ENCODE assay signal across 10 mouse cellular contexts in the genomic region with DNA sequence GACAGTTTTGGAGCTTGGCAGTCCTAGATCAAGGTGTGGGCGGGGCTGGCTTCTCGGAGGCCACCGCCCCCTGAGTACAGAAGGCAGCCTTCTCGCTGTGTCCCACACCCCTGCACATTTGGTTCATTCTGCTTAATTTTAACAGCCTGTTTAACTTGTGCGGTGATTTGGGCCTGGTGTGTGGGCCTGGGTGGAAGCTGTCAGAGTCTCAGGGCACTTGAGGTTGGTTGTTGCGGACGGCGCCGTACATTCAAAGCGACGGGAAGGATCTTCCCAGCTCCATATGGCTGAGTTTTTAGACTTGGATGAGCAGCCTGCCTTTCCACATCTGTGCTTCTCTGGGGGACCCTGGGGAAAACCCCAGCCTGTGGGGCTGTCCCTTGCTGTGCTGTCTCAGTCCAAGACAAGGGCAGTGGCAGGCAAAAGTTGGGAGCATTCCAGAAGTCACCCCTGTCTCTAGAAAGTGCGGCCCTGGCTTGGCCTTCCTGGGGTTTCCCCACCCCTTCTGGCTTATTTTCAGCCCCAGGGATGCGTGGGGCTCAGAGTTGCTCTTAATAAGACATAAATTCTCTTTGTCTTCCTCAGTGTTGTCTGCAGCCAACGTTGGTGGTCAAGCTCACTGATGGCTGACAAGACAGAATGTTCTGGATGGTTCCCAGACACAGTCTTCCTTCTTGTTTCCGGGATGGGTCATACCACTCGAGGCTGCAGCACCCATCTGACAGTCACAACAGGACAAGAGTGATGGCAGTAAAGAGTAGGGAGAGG. TPM values are rescaled to one million over a fixed set of nuclear protein-coding genes. Genes with fewer than 3 reads are reported as not detected.
DNase-seq lines count a peak whose midpoint lies in the region; ATAC-seq and TF ChIP-seq lines count a peak whose summit lies in the region.
"Had no signal": no experiment of that assay in that cellular context is flagged by ENCODE, and none has a peak within 500 bp of the region (broad histone marks: within the 10 kb centered on the region; RNA-seq: fewer than 3 reads in every experiment).

No protein-coding gene starts in this region.

- no peak overlapping the region for H3K9ac ChIP-seq in neural tube, embryonic 13.5 days
- H3K9ac ChIP-seq in stomach, postnatal 0 days (ENCODE audit: low read length): 0 out of 2 replicates have a peak overlapping the region, but pooled peaks have one; percentile 18

- no peaks in the 10 kb centered on the region for H3K36me3 ChIP-seq in neural tube, embryonic 13.5 days
- no peaks in the 10 kb centered on the region for H3K36me3 ChIP-seq in stomach, postnatal 0 days (ENCODE audit: control insufficient read depth, insufficient read depth, low read length)
- H3K36me3 ChIP-seq: G1E had no signal

- DNase-seq in frontal cortex, postnatal 10 days (ENCODE audit: low spot score in 2 of 2): no peak
- no peak for DNase-seq in neural tube, embryonic 10.5 days (ENCODE audit: extremely low spot score, low spot score)
- DNase-seq in layer of hippocampus, adult 9-11 months: peak; percentile 89
- DNase-seq in stomach, postnatal 0 days (ENCODE audit: low spot score): no peak
- DNase-seq in ovary, postnatal 10 days (ENCODE audit: low spot score): no peak

- H3K27ac ChIP-seq in neural tube, embryonic 13.5 days (replicated peaks): peak overlapping the region; percentile 59
- H3K27ac ChIP-seq in stomach, postnatal 0 days (replicated peaks): 0 out of 2 replicates have a peak overlapping the region, but pooled peaks have one; percentile 35
- H3K27ac ChIP-seq: macrophage had no signal

- no peak for TF ChIP-seq EP300 in stomach, postnatal 0 days (optimal IDR thresholded peaks at IDR 0.05)

- no peak overlapping the region for H3K4me2 ChIP-seq in neural tube, embryonic 13.5 days
- no peak overlapping the region for H3K4me2 ChIP-seq in stomach, postnatal 0 days (replicated peaks; ENCODE audit: low read depth)

- WGBS in neural tube, embryonic 13.5 days: 56% methylated on average over 16 of the region's 16 CpGs
- 37% methylated on average over 16 of the region's 16 CpGs for WGBS in stomach, postnatal 0 days

- ATAC-seq in frontal cortex, adult (ENCODE audit: low TSS enrichment): peak; percentile 71
- no peak for ATAC-seq in neural tube, embryonic 13.5 days (ENCODE audit: low read depth)
- ATAC-seq in stomach, postnatal 0 days (ENCODE audit: low FRiP score, low TSS enrichment): peak; percentile 33; the same call in 1 of the 2 replicates
- ATAC-seq in megakaryocyte, adult 5-6 weeks (ENCODE audit: poor library complexity, severe bottlenecking): no peak

- no peak for TF ChIP-seq CTCF in stomach, postnatal 0 days (IDR thresholded peaks at IDR 0.05; ENCODE audit: low read depth)

- no peaks in the 10 kb centered on the region for H3K27me3 ChIP-seq in neural tube, embryonic 13.5 days
- H3K27me3 ChIP-seq in stomach, postnatal 0 days (ENCODE audit: control insufficient read depth, insufficient read depth, low read length): no peaks in the 10 kb centered on the region

- no peaks in the 10 kb centered on the region for H3K9me3 ChIP-seq in neural tube, embryonic 13.5 days
- H3K9me3 ChIP-seq in stomach, postnatal 0 days (ENCODE audit: control insufficient read depth, low read length): no peaks in the 10 kb centered on the region
- H3K9me3 ChIP-seq: G1E had no signal

- no peak overlapping the region for H3K4me3 ChIP-seq in neural tube, embryonic 13.5 days
- no peak overlapping the region for H3K4me3 ChIP-seq in stomach, postnatal 0 days (ENCODE audit: low read depth, low read length)

- peaks cover 41% of the 10 kb centered on the region for H3K4me1 ChIP-seq in neural tube, embryonic 13.5 days (replicated peaks)
- peaks cover 8% of the 10 kb centered on the region for H3K4me1 ChIP-seq in stomach, postnatal 0 days (replicated peaks; ENCODE audit: control insufficient read depth, insufficient read depth)

RNA-seq across cellular contexts. Expression of gene Mgll, which starts 12.7 kb away (rescaled TPM):
- 30.9 and 32.0 TPM in 2 replicates for polyA plus RNA-seq in neural tube, embryonic 13.5 days (2015; fragmentation: Nextera tagmentation; extraction: Ambion mirVana)
- 117 and 127 TPM in 2 replicates for polyA plus RNA-seq in stomach, postnatal 0 days (2015; fragmentation: Nextera tagmentation; extraction: Ambion mirVana)
- 4.2 and 4.7 TPM in 2 replicates for total RNA-seq in megakaryocyte, adult 5-6 weeks (2015)
- total RNA-seq in megakaryocyte, adult 5-6 weeks (2017): 3.0 and 3.7 TPM in 2 replicates

Comparison
In these comparisons a context has a peak if more than half of its experiments do, and no peak if none do; other contexts are left out.
1. ATAC-seq: peak in frontal cortex, adult (single experiment) and stomach, postnatal 0 days (single experiment); none in neural tube, embryonic 13.5 days (single experiment) and megakaryocyte, adult 5-6 weeks (single experiment).